Mouse (Mus musculus) left cerebral cortex, adult 18-20 months (tissue): ENCODE measurements around the gene Gpr143. TPM values are rescaled to one million over a fixed set of nuclear protein-coding genes. Genes with fewer than 3 reads are reported as not detected.
A peak's percentile ranks its signal among the peaks of the same experiment; 100 is the strongest.
"Not testable (repeated sequence)": the region's sequence is repeated elsewhere in the genome, so short reads cannot be mapped to it uniquely, and the experiment has no call there.

Source experiments
- DNase-seq, 2 experiments: peaks; one replicate each; pipeline ENCODE4 v3.0.0; 2021 to 2022; ENCODE audit warnings: low spot score in 2 of 2, mixed read lengths in 1 of 2
- long read RNA-seq, 2 experiments: library from polyadenylated mRNA; stranded (forward); transcript quantifications; one replicate each; pipeline ENCODE4 v2.0.0; 2021
- total RNA-seq, 2 experiments: library from RNA; stranded (reverse); gene quantifications; 2 replicates each; pipeline ENCODE4 v1.2.3; 2021

Gene Gpr143
- total RNA-seq, result under 1 TPM in 1 of 2 experiments, not detected in 1; 0.21 TPM
- long read RNA-seq, experiment 1, result 0 reads
- long read RNA-seq, experiment 2, partial matches to known transcripts, result 0 of 2 reads
- long read RNA-seq, experiment 2, other reads (novel, unspliced or antisense), result 1 of 2 reads

GRCm38 (mm10) chrX:152781720-152782403 lies at the start of gene Gpr143:
Gpr143 (plus strand) TSS chrX:152781921.
- no peak for DNase-seq

- DNase-seq, result no peak
Measured at GRCm38 (mm10) chrX:152735283-152735682, 46.4 kb upstream of the Gpr143 start.

GRCm38 (mm10) chrX:152738191-152738590 lies 43.5 kb upstream of the Gpr143 start:
- no peak for DNase-seq

GRCm38 (mm10) chrX:152738759-152739368 lies 42.9 kb upstream of the Gpr143 start:
- DNase-seq, result no peak

- no peak for DNase-seq
Measured at GRCm38 (mm10) chrX:152743642-152744041, 38.1 kb upstream of the Gpr143 start.

GRCm38 (mm10) chrX:152745925-152746324 lies 35.8 kb upstream of the Gpr143 start:
- DNase-seq, result no peak

- no peak for DNase-seq
Measured at GRCm38 (mm10) chrX:152755819-152756218, 25.9 kb upstream of the Gpr143 start.

- DNase-seq, result no peak
Measured at GRCm38 (mm10) chrX:152756293-152756692, 25.4 kb upstream of the Gpr143 start.

GRCm38 (mm10) chrX:152762437-152762836 lies 19.3 kb upstream of the Gpr143 start:
- no peak for DNase-seq

- DNase-seq, result no peak
Measured at GRCm38 (mm10) chrX:152762855-152763254, 18.9 kb upstream of the Gpr143 start.

GRCm38 (mm10) chrX:152764171-152764570 lies 17.6 kb upstream of the Gpr143 start:
- no peak for DNase-seq

GRCm38 (mm10) chrX:152768891-152769599 lies 12.7 kb upstream of the Gpr143 start, which contains the start of gene Shroom2:
Shroom2 (minus strand) TSS chrX:152769465.
- no peak for DNase-seq

- DNase-seq, result peak; percentile 2 to 5
Measured at GRCm38 (mm10) chrX:152769600-152770157, 12.0 kb upstream of the Gpr143 start.

- no peak for DNase-seq
Measured at GRCm38 (mm10) chrX:152788129-152788528, 6.4 kb downstream of the Gpr143 start.

- no peak for DNase-seq
Measured at GRCm38 (mm10) chrX:152788611-152789010, 6.9 kb downstream of the Gpr143 start.

- no peak for DNase-seq
Measured at GRCm38 (mm10) chrX:152805317-152805716, 23.6 kb downstream of the Gpr143 start.

- no peak for DNase-seq
Measured at GRCm38 (mm10) chrX:152813339-152813738, 31.6 kb downstream of the Gpr143 start.

- no peak for DNase-seq
Measured at GRCm38 (mm10) chrX:152818996-152819395, 37.3 kb downstream of the Gpr143 start.

GRCm38 (mm10) chrX:152831003-152831550 lies 49.4 kb downstream of the Gpr143 start:
- not testable (repeated sequence) for DNase-seq

GRCm38 (mm10) chrX:152834940-152835339 lies 53.2 kb downstream of the Gpr143 start:
- peak; percentile 3 to 18 for DNase-seq

- no peak for DNase-seq
Measured at GRCm38 (mm10) chrX:152855076-152855772, 73.5 kb downstream of the Gpr143 start.
